8 mouse cellular contexts compared by ENCODE assay signal in the genomic region with DNA sequence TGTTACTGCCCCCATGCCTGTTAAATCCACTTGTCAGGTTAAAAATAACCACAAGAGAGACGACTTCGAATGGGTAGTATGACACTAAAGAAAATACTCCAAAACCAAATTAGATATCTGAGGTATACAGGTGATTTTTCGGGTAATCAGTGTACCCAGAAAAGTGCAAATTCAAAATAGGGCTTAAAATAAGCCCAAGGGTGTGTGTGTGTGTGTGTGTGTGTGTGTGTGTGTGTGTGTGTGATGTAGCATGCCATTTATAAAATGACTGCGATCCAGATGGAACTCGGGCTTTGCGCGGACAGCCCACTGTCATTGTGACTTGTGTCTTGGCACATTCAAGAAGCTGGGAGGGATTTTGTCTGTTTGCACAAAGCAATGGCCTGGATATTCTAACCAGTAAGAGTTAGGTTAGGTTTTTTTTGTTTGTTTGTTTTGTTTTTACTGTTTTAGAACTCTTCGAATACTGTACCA. TPM values are rescaled to one million over a fixed set of nuclear protein-coding genes. Genes with fewer than 3 reads are reported as not detected.
DNase-seq lines count a peak whose midpoint lies in the region; ATAC-seq and TF ChIP-seq lines count a peak whose summit lies in the region.

No protein-coding gene starts in this region.

- DNase-seq in embryonic facial prominence, embryonic 11.5 days (ENCODE audit: low spot score): peak; percentile 11
- DNase-seq in liver, postnatal 0 days: peak; percentile 34
- peak; percentile 67 for DNase-seq in skeletal muscle tissue, adult 2 months (ENCODE audit: low read depth, low spot score)
- no peak for DNase-seq in ovary, postnatal 10 days (ENCODE audit: low spot score)

- H3K27me3 ChIP-seq in erythroblast, embryonic 14.5 days (ENCODE audit: control insufficient read depth): no peaks in the 10 kb centered on the region
- no peaks in the 10 kb centered on the region for H3K27me3 ChIP-seq in E14TG2a.4 (ENCODE audit: insufficient read depth, low read length)
- H3K27me3 ChIP-seq in embryonic facial prominence, embryonic 11.5 days (ENCODE audit: control insufficient read depth, insufficient read depth, low read length): no peaks in the 10 kb centered on the region
- H3K27me3 ChIP-seq in hindbrain, embryonic 15.5 days: no peaks in the 10 kb centered on the region
- no peaks in the 10 kb centered on the region for H3K27me3 ChIP-seq in liver, postnatal 0 days (ENCODE audit: insufficient read depth, low read length)

- ATAC-seq in erythroblast, adult 5-6 weeks (replicated peaks; ENCODE audit: low FRiP score, poor library complexity, severe bottlenecking): no peak
- ATAC-seq in embryonic facial prominence, embryonic 11.5 days (replicated peaks; ENCODE audit: insufficient number of reproducible peaks, low FRiP score, low TSS enrichment, low read depth): no peak
- no peak for ATAC-seq in hindbrain, embryonic 15.5 days (ENCODE audit: low FRiP score, low read depth)
- no peak for ATAC-seq in liver, postnatal 0 days

- H3K9me3 ChIP-seq in erythroblast, embryonic 14.5 days (ENCODE audit: control insufficient read depth, low read length): no peaks in the 10 kb centered on the region
- no peaks in the 10 kb centered on the region for H3K9me3 ChIP-seq in E14TG2a.4 (ENCODE audit: low read length)
- H3K9me3 ChIP-seq in embryonic facial prominence, embryonic 11.5 days (replicated peaks; ENCODE audit: control insufficient read depth, low read length): no peaks in the 10 kb centered on the region
- no peaks in the 10 kb centered on the region for H3K9me3 ChIP-seq in hindbrain, embryonic 15.5 days
- no peaks in the 10 kb centered on the region for H3K9me3 ChIP-seq in liver, postnatal 0 days (ENCODE audit: low read length)

- H3K27ac ChIP-seq in embryonic facial prominence, embryonic 11.5 days (replicated peaks; ENCODE audit: low read depth, low read length): peak overlapping the region; percentile 83; the same call in 1 of the 2 replicates
- peak overlapping the region; percentile 95 for H3K27ac ChIP-seq in hindbrain, embryonic 15.5 days (replicated peaks)
- peak overlapping the region; percentile 100 for H3K27ac ChIP-seq in liver, postnatal 0 days (ENCODE audit: low read depth)

- peaks cover 23% of the 10 kb centered on the region for H3K36me3 ChIP-seq in erythroblast, embryonic 14.5 days (ENCODE audit: control insufficient read depth)
- peaks cover 4% of the 10 kb centered on the region; the same call in 1 of the 2 replicates for H3K36me3 ChIP-seq in E14TG2a.4 (ENCODE audit: insufficient read depth, low read length)
- H3K36me3 ChIP-seq in embryonic facial prominence, embryonic 11.5 days (replicated peaks; ENCODE audit: control insufficient read depth, insufficient read depth, low read depth, low read length): no peaks in the 10 kb centered on the region
- H3K36me3 ChIP-seq in hindbrain, embryonic 15.5 days: no peaks in the 10 kb centered on the region
- H3K36me3 ChIP-seq in liver, postnatal 0 days (replicated peaks; ENCODE audit: insufficient read depth, low read length): no peaks in the 10 kb centered on the region

- peak overlapping the region; percentile 82 for H3K4me2 ChIP-seq in embryonic facial prominence, embryonic 11.5 days (ENCODE audit: low read depth, low read length)
- H3K4me2 ChIP-seq in hindbrain, embryonic 15.5 days: peak overlapping the region; percentile 91
- peak overlapping the region; percentile 83 for H3K4me2 ChIP-seq in liver, postnatal 0 days (ENCODE audit: low read depth, low read length)

- TF ChIP-seq EP300 in liver, postnatal 0 days (IDR thresholded peaks at IDR 0.05; ENCODE audit: low read depth): no peak

- H3K4me3 ChIP-seq in erythroblast, embryonic 14.5 days (replicated peaks): peak overlapping the region; percentile 74
- H3K4me3 ChIP-seq in E14TG2a.4 (replicated peaks; ENCODE audit: low read length): peak overlapping the region; percentile 100
- H3K4me3 ChIP-seq in embryonic facial prominence, embryonic 11.5 days (ENCODE audit: low read depth, low read length): peak overlapping the region; percentile 93
- H3K4me3 ChIP-seq in hindbrain, embryonic 15.5 days: peak overlapping the region; percentile 98
- H3K4me3 ChIP-seq in liver, postnatal 0 days (ENCODE audit: low read depth, low read length): peak overlapping the region; percentile 99

- 15% methylated on average over 8 of the region's 8 CpGs for WGBS in embryonic facial prominence, embryonic 11.5 days
- WGBS in hindbrain, embryonic 15.5 days: 9% methylated on average over 8 of the region's 8 CpGs
- 11% methylated on average over 8 of the region's 8 CpGs for WGBS in liver, postnatal 0 days (ENCODE audit: insufficient replicate concordance)

- H3K4me1 ChIP-seq in erythroblast, embryonic 14.5 days (ENCODE audit: control insufficient read depth): peaks cover 41% of the 10 kb centered on the region
- H3K4me1 ChIP-seq in E14TG2a.4 (replicated peaks; ENCODE audit: low read depth, low read length): peaks cover 26% of the 10 kb centered on the region
- no peaks in the 10 kb centered on the region for H3K4me1 ChIP-seq in embryonic facial prominence, embryonic 11.5 days (ENCODE audit: control insufficient read depth, insufficient read depth, low read length)
- peaks cover 39% of the 10 kb centered on the region for H3K4me1 ChIP-seq in hindbrain, embryonic 15.5 days (replicated peaks)
- H3K4me1 ChIP-seq in liver, postnatal 0 days (ENCODE audit: insufficient read depth): peaks cover 19% of the 10 kb centered on the region

- H3K9ac ChIP-seq in embryonic facial prominence, embryonic 11.5 days (replicated peaks; ENCODE audit: low read length): peak overlapping the region; percentile 92
- H3K9ac ChIP-seq in hindbrain, embryonic 15.5 days: peak overlapping the region; percentile 96
- peak overlapping the region; percentile 98 for H3K9ac ChIP-seq in liver, postnatal 0 days (replicated peaks)

- TF ChIP-seq CTCF in E14TG2a.4 (conservative IDR thresholded peaks at IDR 0.05; ENCODE audit: low read length): no peak
- no peak for TF ChIP-seq CTCF in liver, postnatal 0 days (IDR thresholded peaks at IDR 0.05; ENCODE audit: low read depth)

RNA-seq across cellular contexts. Expression of gene Stard7, which starts 1.1 kb away (rescaled TPM):
- 1.1 and 1.5 TPM in 2 replicates for polyA plus RNA-seq in erythroblast, embryonic 14.5 days (2012)
- total RNA-seq in erythroblast, adult 5-6 weeks (2015; ENCODE audit: low replicate concordance): 13.2 and 15.4 TPM in 2 replicates
- 23.7 and 33.6 TPM in 2 replicates for total RNA-seq in erythroblast, adult 5-6 weeks (2017; ENCODE audit: low replicate concordance)
- polyA plus RNA-seq in embryonic facial prominence, embryonic 11.5 days (2014; fragmentation: Nextera tagmentation; extraction: Ambion mirVana): 82.8 and 84.0 TPM in 2 replicates
- 88.4 and 92.5 TPM in 2 replicates for polyA plus RNA-seq in hindbrain, embryonic 15.5 days (2015; fragmentation: Nextera tagmentation; extraction: Ambion mirVana)
- 41.7 and 44.7 TPM in 2 replicates for polyA plus RNA-seq in liver, postnatal 0 days (2015; fragmentation: Nextera tagmentation; extraction: Ambion mirVana)

RNA-seq across cellular contexts. Expression of gene Tmem127, which starts 23.4 kb away (rescaled TPM):
- polyA plus RNA-seq in erythroblast, embryonic 14.5 days (2012): 1.6 and 1.9 TPM in 2 replicates
- 8.3 and 15.0 TPM in 2 replicates for total RNA-seq in erythroblast, adult 5-6 weeks (2015; ENCODE audit: low replicate concordance)
- total RNA-seq in erythroblast, adult 5-6 weeks (2017; ENCODE audit: low replicate concordance): 13.9 and 20.6 TPM in 2 replicates
- polyA plus RNA-seq in embryonic facial prominence, embryonic 11.5 days (2014; fragmentation: Nextera tagmentation; extraction: Ambion mirVana): 19.5 and 20.7 TPM in 2 replicates
- polyA plus RNA-seq in hindbrain, embryonic 15.5 days (2015; fragmentation: Nextera tagmentation; extraction: Ambion mirVana): 55.2 and 58.7 TPM in 2 replicates
- polyA plus RNA-seq in liver, postnatal 0 days (2015; fragmentation: Nextera tagmentation; extraction: Ambion mirVana): 10.0 and 11.4 TPM in 2 replicates

RNA-seq across cellular contexts. Expression of gene Ciao1, which starts 23.5 kb away (rescaled TPM):
- 2.2 and 3.3 TPM in 2 replicates for polyA plus RNA-seq in erythroblast, embryonic 14.5 days (2012)
- total RNA-seq in erythroblast, adult 5-6 weeks (2015; ENCODE audit: low replicate concordance): 7.9 and 11.1 TPM in 2 replicates
- total RNA-seq in erythroblast, adult 5-6 weeks (2017; ENCODE audit: low replicate concordance): 17.4 and 30.4 TPM in 2 replicates
- 54.8 and 65.2 TPM in 2 replicates for polyA plus RNA-seq in embryonic facial prominence, embryonic 11.5 days (2014; fragmentation: Nextera tagmentation; extraction: Ambion mirVana)
- polyA plus RNA-seq in hindbrain, embryonic 15.5 days (2015; fragmentation: Nextera tagmentation; extraction: Ambion mirVana): 56.6 and 59.6 TPM in 2 replicates
- 31.0 and 31.9 TPM in 2 replicates for polyA plus RNA-seq in liver, postnatal 0 days (2015; fragmentation: Nextera tagmentation; extraction: Ambion mirVana)

Comparison
In these comparisons a context has a peak if more than half of its experiments do, and no peak if none do; other contexts are left out.
1. RNA of gene Stard7, which starts 1.1 kb away (polyA plus RNA-seq): 88.4 to 92.5 TPM in hindbrain, embryonic 15.5 days, 82.8 to 84.0 TPM in embryonic facial prominence, embryonic 11.5 days and 41.7 to 44.7 TPM in liver, postnatal 0 days; 1.1 to 1.5 TPM in erythroblast, embryonic 14.5 days; every median in the first group is over 10 times any median in the second.
2. Peak in every context shown above with its lines, with median percentiles within 50 percentile points of each other: H3K4me3 ChIP-seq, H3K27ac ChIP-seq, H3K4me2 ChIP-seq and H3K9ac ChIP-seq.